Mouse (Mus musculus) ES-Bruce4 (cell line): ENCODE data around the gene Pip4k2a.

Experiments
- EP300 ChIP-seq: IDR thresholded peaks from 2 replicates; pipeline ENCODE4 v1.6.1; 2011; ENCODE audit warnings: low read depth, low read length; ENCODE audit not compliant: insufficient read depth
- POLR2A ChIP-seq: IDR thresholded peaks from one replicate; pipeline ENCODE4 v1.8.1; 2011; ENCODE audit warnings: low read length; ENCODE audit not compliant: insufficient read depth

- no peak for TF ChIP-seq EP300
- TF ChIP-seq POLR2A = no peak
Measured at GRCm38 (mm10) chr2:19016839-19017238, 18.9 kb upstream of the Pip4k2a start.
